Mouse (Mus musculus) lung, adult 18-20 months (tissue): ENCODE data around the gene Kif21a.

Experiments used
- DNase-seq, 2 experiments: peaks; one replicate each; pipeline ENCODE4 v3.0.0; 2022; ENCODE audit warnings: mixed read lengths in 2 of 2

The Kif21a gene

GRCm38 (mm10) chr15:91017261-91018160 lies 32.2 kb downstream of the Kif21a start:
- DNase-seq, result no peak

DNA sequence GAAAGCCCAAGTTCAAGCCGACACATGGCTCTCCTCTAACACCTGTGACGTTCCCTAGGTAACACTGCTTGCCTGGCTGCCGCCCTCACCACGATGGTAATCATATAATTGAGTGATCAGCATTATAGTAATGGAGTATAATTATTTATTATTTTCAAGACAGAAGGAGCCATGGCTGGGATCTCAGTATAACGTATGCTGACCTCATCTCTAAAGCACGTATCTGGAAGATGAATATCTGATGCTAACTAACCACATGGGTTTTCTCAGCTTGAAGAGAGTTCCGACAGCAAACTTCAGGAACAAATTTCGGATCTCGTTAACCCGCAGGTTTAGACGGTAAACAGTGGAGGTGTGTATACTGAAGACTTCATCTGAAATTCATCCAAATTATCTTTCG lies 33.4 kb downstream of the Kif21a start:
- DNase-seq, result no peak

- DNase-seq, result no peak
These were observed 36.8 kb downstream of the Kif21a start for GRCm38 (mm10) chr15:91012793-91013580.

- DNase-seq, result no peak
These were observed 39.5 kb downstream of the Kif21a start for GRCm38 (mm10) chr15:91010218-91010617.

DNA sequence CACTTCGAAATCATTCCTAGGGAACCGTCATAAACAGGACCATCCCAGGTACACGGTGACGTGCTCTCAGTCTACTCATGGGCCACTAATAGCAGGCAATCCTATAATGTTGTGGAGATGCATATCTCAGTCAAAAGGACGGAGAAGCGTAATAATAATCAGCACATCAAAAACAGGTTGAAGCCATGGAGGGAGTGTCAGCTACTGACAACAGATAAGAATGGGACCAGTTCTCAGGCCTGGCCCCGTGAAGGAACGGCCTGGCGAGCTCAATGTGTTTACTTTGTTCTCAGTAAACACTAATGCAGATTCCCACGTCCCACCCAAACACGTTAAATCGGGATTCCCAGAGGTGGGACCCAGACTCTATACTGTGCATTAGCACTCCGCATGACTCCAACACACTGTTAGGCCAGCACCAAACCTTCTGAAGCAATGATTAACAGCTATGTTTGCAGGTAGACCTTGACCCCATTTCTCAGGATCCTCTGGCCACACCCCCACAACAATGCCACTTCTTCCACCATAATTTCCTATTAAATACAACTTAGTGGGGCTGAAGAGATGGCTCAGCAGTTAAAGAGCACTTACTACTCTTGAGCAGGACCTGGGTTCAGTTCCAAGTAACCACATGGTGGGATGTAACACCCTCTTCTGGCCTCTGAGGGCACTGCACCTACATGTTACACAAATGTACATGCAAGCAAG lies 42.5 kb downstream of the Kif21a start:
- DNase-seq, result no peak

- DNase-seq, result no peak
These were observed 45.0 kb downstream of the Kif21a start for GRCm38 (mm10) chr15:91004726-91005125.

DNA sequence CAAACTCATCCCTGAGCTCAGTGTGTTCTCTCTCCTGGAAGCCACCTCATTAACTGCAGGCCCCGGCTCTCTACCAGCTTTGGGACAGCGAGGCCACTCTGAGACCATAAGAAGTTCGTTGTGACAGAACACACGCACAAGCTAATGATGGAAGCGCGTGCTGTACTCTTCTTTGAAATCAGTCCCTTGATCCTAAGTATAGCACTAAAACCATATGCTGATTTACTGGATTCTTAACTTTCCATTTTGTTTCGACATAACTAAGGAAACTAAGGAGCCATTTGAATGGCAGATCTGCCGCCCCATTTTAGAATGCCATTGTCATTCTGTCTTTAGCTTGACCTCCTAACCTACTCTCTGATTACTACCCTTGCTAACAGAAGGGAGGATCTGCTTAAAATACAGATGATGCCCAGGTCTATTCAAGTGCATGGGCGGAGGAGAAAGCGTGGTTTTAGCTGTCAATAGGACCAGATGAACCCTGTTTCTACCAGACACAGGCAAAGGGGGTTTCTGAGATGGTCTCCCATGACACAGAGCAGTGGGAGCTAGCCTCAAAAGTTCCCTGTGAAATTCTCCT lies 48.6 kb downstream of the Kif21a start:
- no peak for DNase-seq

DNA sequence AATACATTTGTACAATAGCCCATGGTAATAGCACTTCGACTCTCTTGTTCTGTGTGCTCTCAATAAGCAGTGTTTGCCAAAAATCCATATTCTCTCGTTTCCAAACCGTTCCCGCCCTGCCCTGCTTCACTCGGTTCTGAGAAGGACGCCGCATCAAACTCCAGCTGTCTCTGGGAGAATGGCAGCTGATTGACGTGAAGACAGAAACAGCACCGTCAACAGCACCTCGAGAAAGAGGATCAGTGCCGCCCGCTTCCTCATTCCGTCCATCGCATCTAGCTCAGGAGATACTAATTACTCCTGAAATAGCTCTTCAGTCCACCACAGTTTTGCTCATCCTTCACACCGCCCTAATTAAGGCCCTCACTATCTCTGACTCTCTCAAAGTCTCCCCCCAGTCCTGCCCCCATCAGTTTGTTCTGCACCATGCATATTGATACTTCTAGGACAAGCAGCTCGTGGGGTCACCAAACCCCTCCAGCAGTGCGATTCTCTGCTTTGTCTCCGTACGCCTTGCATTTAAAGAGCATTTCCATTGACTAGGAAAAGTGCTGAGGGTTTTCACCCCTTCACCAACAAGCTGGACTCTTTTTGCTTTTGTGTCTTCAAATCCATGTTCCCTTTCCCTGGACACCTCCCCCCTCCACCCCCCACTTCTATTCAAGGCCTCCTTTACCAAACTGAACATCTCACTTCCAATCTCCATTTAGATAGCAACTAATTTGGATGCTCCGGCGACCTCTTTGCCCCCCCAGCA lies 49.3 kb downstream of the Kif21a start:
- no peak for DNase-seq

DNA sequence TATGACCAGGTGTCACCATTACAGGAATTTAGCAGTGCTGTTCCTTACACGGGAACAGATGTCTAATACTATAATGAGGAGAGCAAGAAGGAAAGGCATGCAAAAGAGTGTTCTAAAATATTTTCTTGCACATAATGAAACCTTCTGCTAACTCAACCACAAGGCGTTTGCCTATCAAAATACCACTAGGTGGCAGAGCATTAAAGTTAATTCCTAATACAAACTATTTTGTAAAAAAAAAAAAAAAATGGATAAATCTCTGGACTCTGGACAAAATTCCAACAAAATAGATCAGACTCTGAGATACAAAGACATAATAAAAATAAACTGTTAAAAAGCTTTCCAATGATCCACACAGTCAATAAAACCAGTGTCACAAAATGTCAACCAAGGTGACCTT lies 56.9 kb downstream of the Kif21a start:
- DNase-seq, result no peak

DNA sequence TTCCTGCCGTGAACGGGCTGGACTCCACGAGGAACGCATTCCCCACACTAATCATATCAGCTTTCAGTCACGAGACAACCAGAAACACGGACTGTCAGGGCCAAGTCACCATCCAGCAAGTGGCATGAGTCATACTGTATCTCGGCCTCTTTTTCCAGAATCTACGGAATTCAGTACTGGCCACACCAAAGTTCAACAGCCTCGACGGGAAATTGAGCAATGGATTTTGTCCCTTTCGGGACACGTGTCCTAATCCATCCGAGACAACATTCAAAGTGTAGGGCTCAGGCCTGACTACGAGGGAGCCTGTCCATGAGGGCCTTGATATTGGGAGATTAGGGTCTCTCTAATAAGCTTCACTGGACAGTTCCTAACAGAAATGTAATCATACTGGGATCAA lies 57.4 kb downstream of the Kif21a start:
- DNase-seq, result peak; percentile 12 to 36

- no peak for DNase-seq
These were observed 57.9 kb downstream of the Kif21a start for GRCm38 (mm10) chr15:90991843-90992242.

DNA sequence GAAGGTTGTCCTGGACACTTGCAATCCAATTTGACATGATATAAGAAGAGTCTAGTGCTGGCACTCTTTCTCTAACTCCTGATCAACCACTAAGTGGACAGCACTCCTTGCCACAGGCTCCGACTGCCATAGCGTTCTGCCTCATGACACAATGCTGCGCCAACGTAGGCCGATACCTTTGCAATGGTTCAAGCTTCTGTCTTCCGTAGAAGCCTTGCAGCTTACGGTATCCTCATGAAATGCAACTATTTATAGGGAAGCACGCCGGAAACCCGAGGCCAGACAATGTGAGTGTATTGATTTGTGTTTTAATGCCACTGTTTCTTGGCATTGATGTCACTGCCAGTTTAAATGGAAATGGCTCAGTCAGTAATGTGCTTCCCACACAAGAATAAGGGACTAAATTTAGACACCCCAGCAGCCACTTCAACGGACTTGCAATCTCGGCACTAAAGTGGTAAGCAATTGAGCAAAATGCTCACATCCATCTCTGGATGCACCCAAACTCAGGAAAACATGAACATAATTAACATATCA lies 62.0 kb downstream of the Kif21a start:
- no peak for DNase-seq

GRCm38 (mm10) chr15:90975914-90976313 lies 73.8 kb downstream of the Kif21a start:
- DNase-seq, result no peak

- DNase-seq, result no peak
These were observed 77.6 kb downstream of the Kif21a start for GRCm38 (mm10) chr15:90971914-90972767.

- no peak for DNase-seq
These were observed 86.4 kb downstream of the Kif21a start for GRCm38 (mm10) chr15:90963320-90963719.

GRCm38 (mm10) chr15:90962548-90962947 lies 87.2 kb downstream of the Kif21a start:
- no peak for DNase-seq

- no peak for DNase-seq
These were observed 88.8 kb downstream of the Kif21a start for GRCm38 (mm10) chr15:90960831-90961554.

DNA sequence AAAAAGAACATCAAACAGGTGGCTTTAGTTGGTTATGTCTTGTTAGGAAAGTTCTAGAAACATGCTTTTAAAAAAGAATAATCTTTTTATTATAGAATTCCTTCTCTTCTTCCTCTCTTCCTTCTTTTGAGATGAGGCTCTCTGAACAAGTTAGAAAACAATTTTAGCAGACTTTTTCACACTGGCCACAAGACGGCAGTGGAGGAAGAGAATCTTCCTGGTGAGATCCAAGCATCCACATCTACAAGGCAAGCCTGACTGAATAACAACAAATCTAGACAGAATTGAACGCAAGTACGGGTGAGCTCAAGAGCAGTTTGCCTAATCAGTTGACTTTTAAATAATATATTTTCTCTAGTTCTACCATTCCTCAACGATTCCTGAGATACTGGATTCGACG lies 98.4 kb downstream of the Kif21a start:
- DNase-seq, result no peak

DNA sequence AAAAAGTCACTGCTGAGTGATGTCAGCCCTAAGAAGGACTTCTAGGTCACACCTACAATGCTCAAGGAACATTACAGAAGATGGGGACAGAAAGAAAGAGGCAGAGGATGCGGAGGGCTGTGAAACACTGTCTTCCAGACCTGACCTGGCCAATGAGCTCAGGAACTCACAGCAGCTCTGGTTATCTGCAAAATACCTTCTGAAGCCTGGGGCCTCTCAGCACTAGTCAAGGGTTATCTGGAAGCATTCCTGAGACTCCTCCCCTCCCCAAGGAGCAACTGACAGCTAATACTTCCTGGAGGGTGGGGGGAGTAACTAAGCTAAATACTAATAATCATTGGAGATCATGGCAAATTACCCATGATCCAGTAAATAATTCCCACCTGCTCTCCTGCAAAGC lies 111.3 kb downstream of the Kif21a start:
- no peak for DNase-seq

DNA sequence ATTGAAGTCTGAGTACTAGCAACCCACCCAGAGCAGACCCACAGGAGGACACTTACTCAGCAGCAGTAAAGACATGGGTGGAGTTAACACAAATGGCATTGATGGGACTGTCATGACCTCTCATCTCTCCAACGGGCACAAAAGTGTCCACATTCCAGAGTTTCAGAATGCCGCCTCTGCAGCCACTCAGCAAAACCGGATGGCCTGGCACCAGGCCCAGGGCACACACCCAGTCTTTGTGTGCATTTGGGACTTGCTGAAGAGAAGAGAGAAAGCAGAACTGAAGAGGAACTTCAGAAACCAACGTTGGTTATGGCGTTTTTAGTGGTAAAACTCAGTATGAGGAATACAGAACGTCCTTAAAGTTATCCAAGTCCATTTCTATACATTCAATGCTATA lies 114.2 kb downstream of the Kif21a start:
- DNase-seq, result peak; percentile 9 to 23
